Mouse (Mus musculus): ENCODE data around the gene Lenep.

The Lenep gene

GRCm38 (mm10) chr3:89367338-89367737, 35.3 kb downstream of the Lenep start:
- DNase-seq: no peak

- DNase-seq: no peak
Observed at GRCm38 (mm10) chr3:89365486-89366414, 36.8 kb downstream of the Lenep start.

GRCm38 (mm10) chr3:89365153-89365485, 37.5 kb downstream of the Lenep start, which contains the start of gene Dcst1:
Gene Dcst1 (minus strand): TSS chr3:89365253.
- no peak for DNase-seq

GRCm38 (mm10) chr3:89364631-89365030, 38.0 kb downstream of the Lenep start:
- no peak for DNase-seq

- no peak for DNase-seq
Observed at GRCm38 (mm10) chr3:89361675-89362074, 40.9 kb downstream of the Lenep start, which contains the start of gene Dcst2. Gene Dcst2 (plus strand): TSS chr3:89361975.

- DNase-seq: no peak
Observed at GRCm38 (mm10) chr3:89360237-89360636, 42.4 kb downstream of the Lenep start.

GRCm38 (mm10) chr3:89359630-89360029, 43.0 kb downstream of the Lenep start:
- no peak for DNase-seq

- DNase-seq: no peak
Observed at GRCm38 (mm10) chr3:89356029-89356428, 46.6 kb downstream of the Lenep start.

- no peak for DNase-seq
Observed at GRCm38 (mm10) chr3:89355512-89355902, 47.1 kb downstream of the Lenep start.

- peak; percentile 85 for DNase-seq
Observed at GRCm38 (mm10) chr3:89354816-89355511, 47.6 kb downstream of the Lenep start.

GRCm38 (mm10) chr3:89351271-89351670, 51.3 kb downstream of the Lenep start:
- no peak for DNase-seq
